Mouse (Mus musculus): Measurements from ENCODE around the gene Nudt11. TPM values are rescaled to one million over a fixed set of nuclear protein-coding genes. Genes with fewer than 3 reads are reported as not detected.
"Not testable (repeated sequence)": the region's sequence is repeated elsewhere in the genome, so short reads cannot be mapped to it uniquely, and the experiment has no call there.

Nudt11 gene
- polyA plus RNA-seq (2016; fragmentation: Nextera tagmentation; extraction: Ambion mirVana), result 13.8 and 14.3 TPM in 2 replicates

- not testable (repeated sequence) for H3K9ac ChIP-seq; H3K9me3 ChIP-seq; H3K27me3 ChIP-seq (replicated peaks); H3K27ac ChIP-seq; H3K4me1 ChIP-seq; H3K36me3 ChIP-seq
- Histone ChIP-seq H3K4me2 (replicated peaks) (peak within 1 kb of the TSS; percentile 54), H3K4me3 (peak within 1 kb of the TSS; percentile 36)
- 30% methylated on average over 10 of the region's 121 CpGs for WGBS
- ATAC-seq (ENCODE audit: low FRiP score, low read depth), result peak; percentile 88
Measured at GRCm38 (mm10) chrX:6047066-6047935, at the start of gene Nudt11. Gene Nudt11 (plus strand): TSS chrX:6047453.

- ATAC-seq (ENCODE audit: low FRiP score, low read depth), result peak; percentile 77
- not testable (repeated sequence) for H3K27ac ChIP-seq; H3K27me3 ChIP-seq (replicated peaks); H3K36me3 ChIP-seq; H3K4me1 ChIP-seq; H3K9me3 ChIP-seq; H3K9ac ChIP-seq
- 15% methylated on average over 21 of the region's 60 CpGs for WGBS
- Histone ChIP-seq H3K4me2 (replicated peaks) (peak overlapping the region; percentile 54), H3K4me3 (peak overlapping the region; percentile 36)
Measured at GRCm38 (mm10) chrX:6047936-6048614, 822 bp downstream of the Nudt11 start.

- H3K9me3 ChIP-seq, result no peaks in the 10 kb centered on the region
- ATAC-seq (ENCODE audit: low FRiP score, low read depth), result no peak
- H3K27ac ChIP-seq, result no peak overlapping the region
- H3K9ac ChIP-seq, result no peak overlapping the region
- H3K4me3 ChIP-seq, result no peak overlapping the region
- no peak overlapping the region for H3K4me2 ChIP-seq (replicated peaks)
- no peaks in the 10 kb centered on the region for H3K4me1 ChIP-seq
- WGBS, result 87% methylated on average over 1 of the region's 1 CpGs
- H3K27me3 ChIP-seq (replicated peaks), result no peaks in the 10 kb centered on the region
- no peaks in the 10 kb centered on the region for H3K36me3 ChIP-seq
Measured at GRCm38 (mm10) chrX:6061563-6061962, 14.3 kb downstream of the Nudt11 start.

- no peak for ATAC-seq (ENCODE audit: low FRiP score, low read depth)
- H3K9me3 ChIP-seq, result peaks cover 21% of the 10 kb centered on the region
Measured at GRCm38 (mm10) chrX:6082954-6083680, 35.9 kb downstream of the Nudt11 start, which contains the start of gene AU022751. Gene AU022751 (minus strand): TSS chrX:6083419.

GRCm38 (mm10) chrX:6091547-6091946 lies 44.3 kb downstream of the Nudt11 start:
- 0 out of 2 replicates have a peak overlapping the region, but pooled peaks have one; percentile 40 for H3K9ac ChIP-seq
- H3K27me3 ChIP-seq (replicated peaks), result no peaks in the 10 kb centered on the region
- H3K36me3 ChIP-seq, result no peaks in the 10 kb centered on the region
- H3K4me2 ChIP-seq (replicated peaks), result peak overlapping the region; percentile 57
- peak; percentile 61; the same call in 1 of the 2 replicates for ATAC-seq (ENCODE audit: low FRiP score, low read depth)
- H3K27ac ChIP-seq, result no peak overlapping the region
- no peaks in the 10 kb centered on the region for H3K4me1 ChIP-seq
- no peaks in the 10 kb centered on the region for H3K9me3 ChIP-seq
- WGBS, result 22% methylated on average over 12 of the region's 12 CpGs
- peak overlapping the region; percentile 35 for H3K4me3 ChIP-seq

More at GRCm38 (mm10) chrX:6082954-6083680, 35.9 kb downstream of the Nudt11 start, which contains the start of gene AU022751:
- Histone ChIP-seq H3K4me2 (replicated peaks) (no peak within 1 kb of the TSS), H3K9ac (no peak within 1 kb of the TSS), H3K36me3 (no peaks in the 10 kb centered on the region), H3K4me3 (no peak within 1 kb of the TSS), H3K4me1 (no peaks in the 10 kb centered on the region), H3K27ac (no peak within 1 kb of the TSS), H3K27me3 (replicated peaks) (no peaks in the 10 kb centered on the region)
- WGBS, result 91% methylated on average over 39 of the region's 39 CpGs

GRCm38 (mm10) chrX:6091996-6092757 lies 44.9 kb downstream of the Nudt11 start:
- 12% methylated on average over 30 of the region's 30 CpGs for WGBS
- Histone ChIP-seq H3K4me1 (no peaks in the 10 kb centered on the region), H3K4me3 (peak overlapping the region; percentile 35), H3K27ac (0 out of 2 replicates have a peak overlapping the region, but pooled peaks have one; percentile 7), H3K27me3 (replicated peaks) (no peaks in the 10 kb centered on the region), H3K9ac (peak overlapping the region; percentile 40; the same call in 1 of the 2 replicates), H3K9me3 (no peaks in the 10 kb centered on the region), H3K36me3 (no peaks in the 10 kb centered on the region), H3K4me2 (replicated peaks) (peak overlapping the region; percentile 57)
- peak; percentile 95 for ATAC-seq (ENCODE audit: low FRiP score, low read depth)

Small RNA genes within 50 kb of the gene (microRNA-seq; reads per million reads assigned to microRNA genes)
- not detected for gene Gm27360

Other genes starting within 250 kb of the Nudt11 start
- gene AU022751, start 36.0 kb downstream of the Nudt11 start, polyA plus RNA-seq (2016; fragmentation: Nextera tagmentation; extraction: Ambion mirVana), result not detected in 2 replicates
- gene Nudt10, start 125.6 kb downstream of the Nudt11 start, polyA plus RNA-seq (2016; fragmentation: Nextera tagmentation; extraction: Ambion mirVana), result 36.2 and 41.3 TPM in 2 replicates

Measured in neural tube, embryonic 12.5 days (tissue).